Mouse (Mus musculus) ES-E14 (cell line): ENCODE results near the gene Patl2.

Experiments
- HCFC1 ChIP-seq: IDR thresholded peaks from 2 replicates; pipeline ENCODE4 v1.6.1; 2012; ENCODE audit warnings: low read length, inconsistent platforms, borderline replicate concordance; ENCODE audit not compliant: insufficient read depth
- MAFK ChIP-seq: IDR thresholded peaks from 2 replicates; pipeline ENCODE4 v1.6.1; 2014; ENCODE audit warnings: mild to moderate bottlenecking, low read depth, low read length, inconsistent platforms; ENCODE audit not compliant: insufficient read depth
- ZC3H11A ChIP-seq: IDR thresholded peaks from 2 replicates; pipeline ENCODE4 v1.6.1; 2012; ENCODE audit warnings: low read depth, mild to moderate bottlenecking, inconsistent platforms, low read length, borderline replicate concordance
- ZNF384 ChIP-seq: IDR thresholded peaks from 2 replicates; pipeline ENCODE4 v1.6.1; 2012; ENCODE audit warnings: low read depth, low read length, inconsistent platforms

GRCm38 (mm10) chr2:122164293-122164692, 21.7 kb downstream of the Patl2 start:
- TF ChIP-seq MAFK = no peak
- no peak for TF ChIP-seq ZNF384
- TF ChIP-seq ZC3H11A = no peak
- TF ChIP-seq HCFC1 = no peak
